Mouse (Mus musculus): ENCODE measurements around the gene Sept7.

DNA sequence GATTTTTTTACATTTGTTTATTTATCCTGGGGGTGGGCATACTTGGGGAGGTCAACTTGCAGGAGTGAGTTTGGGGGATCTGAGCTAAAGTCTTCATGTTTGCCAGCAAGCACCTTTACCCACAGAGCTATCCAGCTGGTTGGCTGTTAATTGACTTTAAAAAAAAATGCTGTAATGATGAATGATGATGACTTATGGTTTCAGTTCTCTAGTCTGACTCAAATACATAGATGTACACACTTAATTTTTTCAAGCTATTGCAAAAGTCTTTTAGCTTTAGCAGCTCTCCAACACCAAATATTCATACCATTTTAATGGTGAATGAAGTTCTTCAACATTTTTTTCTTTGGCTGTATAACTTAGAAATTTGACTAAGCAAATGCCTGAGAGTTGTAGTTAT, 8.7 kb downstream of the Sept7 start:
- TF ChIP-seq CTCF (IDR thresholded peaks at IDR 0.05) (no peak), EP300 (IDR thresholded peaks at IDR 0.05) (peak; percentile 32)
